Mouse (Mus musculus): Measurements from ENCODE around the gene Tspan33.
"Not testable (repeated sequence)": the region's sequence is repeated elsewhere in the genome, so short reads cannot be mapped to it uniquely, and the experiment has no call there.

Tspan33 gene

GRCm38 (mm10) chr6:29753336-29753735 is 59.3 kb downstream of the Tspan33 start:
- DNase-seq (ENCODE audit: low read depth, low spot score), result no peak

GRCm38 (mm10) chr6:29756001-29756400 is 62.0 kb downstream of the Tspan33 start:
- DNase-seq (ENCODE audit: low read depth, low spot score), result no peak

GRCm38 (mm10) chr6:29756476-29756875 is 62.5 kb downstream of the Tspan33 start:
- DNase-seq (ENCODE audit: low read depth, low spot score), result no peak

GRCm38 (mm10) chr6:29758417-29758816 is 64.4 kb downstream of the Tspan33 start:
- DNase-seq (ENCODE audit: low read depth, low spot score), result peak; percentile 75

- DNase-seq (ENCODE audit: low read depth, low spot score), result no peak
These were observed 65.1 kb downstream of the Tspan33 start for GRCm38 (mm10) chr6:29759012-29759679.

GRCm38 (mm10) chr6:29760397-29760796 is 66.4 kb downstream of the Tspan33 start:
- not testable (repeated sequence) for DNase-seq (ENCODE audit: low read depth, low spot score)

- no peak for DNase-seq (ENCODE audit: low read depth, low spot score)
These were observed 67.3 kb downstream of the Tspan33 start for GRCm38 (mm10) chr6:29761282-29761681.

GRCm38 (mm10) chr6:29762524-29762923 is 68.5 kb downstream of the Tspan33 start:
- no peak for DNase-seq (ENCODE audit: low read depth, low spot score)

- no peak for DNase-seq (ENCODE audit: low read depth, low spot score)
These were observed 72.9 kb downstream of the Tspan33 start for GRCm38 (mm10) chr6:29766874-29767273.

Data from embryo, embryonic 11.5 days (tissue).